Mouse (Mus musculus): Measurements from ENCODE around the gene Tcirg1. TPM values are rescaled to one million over a fixed set of nuclear protein-coding genes. Genes with fewer than 3 reads are reported as not detected.

Tcirg1 gene
- total RNA-seq, 1 experiment from 2014 or later: 110 TPM

DNA sequence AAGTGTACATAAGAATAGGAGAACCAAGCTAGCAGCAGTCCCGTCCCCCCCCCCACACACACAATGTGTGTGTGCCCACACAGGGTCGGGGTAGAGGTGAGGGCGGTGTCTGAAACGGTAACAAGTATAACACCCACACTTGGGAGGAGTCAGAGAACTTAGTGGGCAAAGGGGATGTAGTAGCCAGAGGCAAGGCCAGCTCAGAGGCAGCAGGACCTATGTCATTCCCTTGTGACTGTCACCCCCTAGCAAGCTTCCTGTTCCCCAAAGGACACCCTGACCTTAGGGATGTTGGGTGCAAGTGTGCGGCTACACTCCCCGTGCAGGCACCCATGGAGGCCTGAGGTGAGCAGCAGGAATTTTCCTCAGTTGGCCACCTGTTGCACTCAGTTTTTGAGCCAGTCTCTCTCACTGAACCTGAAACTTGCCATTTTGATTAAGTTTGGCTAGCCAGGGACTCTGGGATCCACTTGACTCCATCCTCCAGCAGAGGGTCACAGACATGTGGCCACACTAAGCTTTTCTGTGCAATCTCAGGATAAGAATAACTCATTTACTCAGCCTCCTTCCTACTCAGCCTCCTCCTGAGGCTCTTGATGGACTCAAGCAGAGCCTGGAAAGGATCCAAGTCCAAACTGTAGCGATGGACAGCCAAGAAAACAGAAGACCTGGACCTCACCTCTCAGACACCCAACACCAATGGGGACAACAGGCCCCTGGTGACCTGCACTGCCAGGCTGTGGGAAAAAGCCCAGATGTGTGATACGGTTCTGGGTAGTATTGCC is 1.1 kb upstream of the Tcirg1 start:
- no peak for ATAC-seq (replicated peaks in 1 of 2; ENCODE audit: insufficient read depth in 1 of 2, low FRiP score in 2 of 2, low TSS enrichment in 1 of 2, low read depth in 1 of 2, poor library complexity in 2 of 2, severe bottlenecking in 2 of 2)

DNA sequence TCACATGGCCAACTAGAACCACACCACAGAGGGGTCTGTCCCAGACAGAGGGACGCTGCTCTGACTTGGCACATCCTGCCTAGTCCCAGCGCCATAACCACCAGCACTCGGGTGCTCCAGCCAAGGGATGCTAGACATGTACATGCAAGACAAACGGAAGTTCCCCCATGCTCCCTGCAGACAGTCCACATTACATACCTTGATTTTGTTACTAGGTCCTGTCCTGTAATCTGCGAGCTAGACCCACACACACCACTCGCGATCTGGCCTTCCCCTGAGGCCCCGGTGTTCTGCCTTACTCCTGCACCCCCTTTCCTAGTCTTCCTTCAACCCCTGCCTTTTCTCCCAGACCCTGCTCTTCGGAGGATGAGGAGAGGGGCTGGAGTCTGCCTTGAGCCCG is 607 bp downstream of the Tcirg1 start:
- ATAC-seq (replicated peaks in 1 of 2; ENCODE audit: insufficient read depth in 1 of 2, low FRiP score in 2 of 2, low TSS enrichment in 1 of 2, low read depth in 1 of 2, poor library complexity in 2 of 2, severe bottlenecking in 2 of 2): no peak

DNA sequence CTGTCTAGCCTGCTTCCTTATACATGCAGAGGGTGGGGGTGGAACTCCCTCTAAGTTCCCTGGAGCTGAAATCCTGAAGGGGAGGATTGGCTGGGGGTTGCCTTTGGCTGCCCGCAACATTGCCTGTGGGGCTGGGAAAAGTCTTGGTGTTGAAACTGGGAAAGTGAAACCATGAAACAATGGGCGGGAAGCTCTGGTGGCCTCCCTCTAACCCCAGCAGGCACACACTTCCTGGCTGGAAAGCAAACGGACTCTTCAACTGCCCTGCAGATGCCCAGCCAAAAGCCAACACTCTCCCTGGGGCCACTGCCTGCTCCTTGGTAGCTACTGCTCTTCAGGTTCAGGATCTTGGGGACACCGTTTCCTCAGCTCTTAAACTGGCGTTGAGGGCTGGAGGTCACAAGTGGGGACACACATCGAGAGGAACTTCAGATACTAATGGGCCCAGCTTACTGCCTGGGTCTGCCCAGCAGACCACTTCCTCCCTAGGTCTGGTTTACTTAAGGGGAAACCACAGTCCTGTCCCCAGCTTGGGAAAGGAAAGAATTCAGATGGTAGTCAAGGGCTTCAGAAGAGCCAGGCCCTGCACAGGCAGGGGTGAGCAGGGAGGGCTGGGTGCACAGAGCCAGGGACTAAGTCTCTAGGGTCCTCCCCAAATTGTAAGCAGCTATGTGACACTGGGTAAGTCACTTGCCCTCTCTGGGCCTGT is 1.5 kb downstream of the Tcirg1 start:
- peak; percentile 30 to 61 for ATAC-seq (replicated peaks in 1 of 2; ENCODE audit: insufficient read depth in 1 of 2, low FRiP score in 2 of 2, low TSS enrichment in 1 of 2, low read depth in 1 of 2, poor library complexity in 2 of 2, severe bottlenecking in 2 of 2)

DNA sequence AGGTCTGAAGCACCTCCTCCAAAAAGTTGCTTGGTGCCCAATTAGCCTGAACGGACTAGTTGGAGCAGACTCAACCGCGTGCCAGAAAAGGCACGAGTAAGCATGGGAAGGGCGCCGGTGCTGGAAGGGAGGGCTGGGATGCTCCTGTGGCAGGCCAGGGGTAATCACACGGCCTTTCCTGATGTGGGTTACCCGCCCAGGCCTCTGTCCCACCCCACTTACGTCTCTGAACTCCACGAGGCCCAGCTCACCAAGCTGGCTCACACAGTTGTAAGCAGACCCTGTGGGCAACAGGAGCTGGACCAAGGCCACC is 2.6 kb downstream of the Tcirg1 start:
- ATAC-seq (replicated peaks in 1 of 2; ENCODE audit: insufficient read depth in 1 of 2, low FRiP score in 2 of 2, low TSS enrichment in 1 of 2, low read depth in 1 of 2, poor library complexity in 2 of 2, severe bottlenecking in 2 of 2): no peak

DNA sequence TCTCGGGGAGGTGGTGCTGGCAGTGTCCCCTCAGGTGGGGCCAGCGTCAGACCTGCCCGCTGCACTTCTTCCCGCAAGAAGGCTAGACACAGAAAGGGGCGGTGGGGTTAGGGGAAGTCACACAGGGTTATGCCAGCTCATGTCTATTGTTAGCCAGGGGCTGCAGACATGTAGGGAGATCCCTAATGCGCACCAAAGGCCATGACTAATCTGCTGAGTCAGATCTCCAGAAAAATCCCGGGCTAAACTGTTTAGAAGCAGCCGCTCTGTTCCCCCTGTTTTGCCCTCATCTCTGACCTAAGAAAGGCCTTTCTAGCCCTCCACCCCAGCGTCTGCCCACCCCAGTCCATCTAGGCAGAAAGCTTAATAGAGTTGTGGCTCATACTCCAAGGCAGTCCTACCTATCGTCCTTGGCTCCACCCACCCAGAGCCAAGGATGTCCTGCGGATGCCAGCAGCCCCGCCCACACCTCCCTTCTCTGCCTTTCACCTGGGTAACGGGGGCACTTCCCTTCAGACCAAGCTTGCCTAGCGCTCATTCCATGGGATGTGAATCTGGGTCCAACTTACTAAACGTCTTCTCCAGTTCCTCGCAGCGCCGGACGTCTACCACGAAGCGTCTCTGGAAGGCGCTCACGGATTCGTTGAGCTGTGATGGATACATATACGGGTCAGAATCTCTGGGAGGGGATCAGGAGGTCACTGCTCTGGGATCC is 3.1 kb downstream of the Tcirg1 start:
- ATAC-seq (replicated peaks in 1 of 2; ENCODE audit: insufficient read depth in 1 of 2, low FRiP score in 2 of 2, low TSS enrichment in 1 of 2, low read depth in 1 of 2, poor library complexity in 2 of 2, severe bottlenecking in 2 of 2): no peak

DNA sequence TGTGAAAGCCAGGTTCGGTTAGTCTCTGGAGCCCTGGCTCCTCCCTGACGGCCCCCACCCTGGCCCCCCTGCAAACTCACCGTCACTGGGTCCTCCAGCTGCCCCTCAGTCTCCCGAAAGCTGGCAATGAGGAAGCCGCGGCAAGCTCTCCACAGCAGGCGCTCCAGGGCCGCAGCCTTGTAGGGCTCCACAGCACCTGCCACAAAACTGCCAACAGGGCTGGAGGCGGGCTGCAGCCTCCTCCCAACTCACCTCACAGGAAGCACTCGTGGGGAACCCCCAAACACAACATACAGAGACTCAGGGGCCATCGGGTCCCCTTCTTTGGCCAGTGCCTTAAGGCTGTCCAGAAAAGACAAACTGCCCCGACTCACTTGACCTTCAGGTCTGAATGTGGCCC is 4.0 kb downstream of the Tcirg1 start:
- ATAC-seq (replicated peaks in 1 of 2; ENCODE audit: insufficient read depth in 1 of 2, low FRiP score in 2 of 2, low TSS enrichment in 1 of 2, low read depth in 1 of 2, poor library complexity in 2 of 2, severe bottlenecking in 2 of 2): no peak

DNA sequence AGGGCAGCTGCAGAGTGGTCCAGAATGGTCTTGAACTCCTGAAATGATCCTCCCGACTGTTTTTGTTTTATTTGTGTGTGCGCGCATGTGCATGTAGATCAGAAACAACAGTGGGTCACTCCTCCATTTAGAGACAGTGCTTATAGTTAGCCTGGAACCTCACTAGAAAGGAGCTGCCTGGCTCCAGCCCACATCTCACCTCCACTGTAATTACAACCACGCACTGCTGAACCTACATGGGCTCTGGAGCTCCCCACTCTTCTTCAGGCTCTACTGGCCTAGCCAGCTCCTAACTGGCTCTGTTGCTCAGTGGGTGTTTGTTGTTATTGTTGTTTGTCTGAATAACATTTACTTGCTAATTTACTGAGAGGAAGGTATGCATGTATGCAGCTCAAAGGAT is 7.3 kb downstream of the Tcirg1 start:
- ATAC-seq (replicated peaks in 1 of 2; ENCODE audit: insufficient read depth in 1 of 2, low FRiP score in 2 of 2, low TSS enrichment in 1 of 2, low read depth in 1 of 2, poor library complexity in 2 of 2, severe bottlenecking in 2 of 2): no peak

DNA sequence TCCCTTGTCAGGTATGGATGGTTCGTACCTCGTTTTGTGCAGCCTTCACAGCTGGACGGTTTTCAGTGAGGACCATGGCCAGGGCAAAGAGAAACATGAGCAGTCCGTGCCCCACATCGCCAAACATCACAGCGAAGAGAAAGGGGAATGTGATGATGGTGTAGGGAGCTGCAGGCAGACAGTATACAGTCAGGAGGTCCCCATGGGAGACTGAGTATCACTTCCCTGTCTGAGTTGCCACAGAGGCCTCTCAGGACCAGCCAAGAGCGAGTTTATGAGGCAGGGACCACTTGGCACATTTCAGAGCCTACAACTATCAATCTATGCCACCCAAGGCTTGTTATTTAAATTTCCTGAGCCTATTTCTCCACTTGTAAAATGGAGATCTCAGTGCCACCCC is 8.0 kb downstream of the Tcirg1 start:
- no peak for ATAC-seq (replicated peaks in 1 of 2; ENCODE audit: insufficient read depth in 1 of 2, low FRiP score in 2 of 2, low TSS enrichment in 1 of 2, low read depth in 1 of 2, poor library complexity in 2 of 2, severe bottlenecking in 2 of 2)

DNA sequence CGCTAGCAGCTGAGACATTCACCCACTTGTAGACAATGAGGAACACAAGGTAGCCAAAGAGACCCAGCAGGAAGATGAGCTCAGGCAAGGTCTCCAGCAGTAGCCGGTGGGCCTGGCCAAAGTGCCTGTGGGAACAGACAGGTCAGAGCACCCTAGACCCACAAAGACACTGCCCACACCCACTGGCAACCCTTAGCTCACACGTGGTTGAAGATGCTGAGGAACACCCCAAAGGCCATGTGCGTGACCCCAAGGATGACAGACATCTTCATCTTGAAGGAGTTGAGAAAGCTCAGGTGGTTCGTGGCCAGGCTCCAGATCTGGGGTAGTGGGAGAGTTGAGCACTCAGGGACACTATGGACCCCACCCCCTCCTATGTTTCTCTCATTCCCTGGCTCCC is 9.4 kb downstream of the Tcirg1 start:
- ATAC-seq (replicated peaks in 1 of 2; ENCODE audit: insufficient read depth in 1 of 2, low FRiP score in 2 of 2, low TSS enrichment in 1 of 2, low read depth in 1 of 2, poor library complexity in 2 of 2, severe bottlenecking in 2 of 2): no peak

DNA sequence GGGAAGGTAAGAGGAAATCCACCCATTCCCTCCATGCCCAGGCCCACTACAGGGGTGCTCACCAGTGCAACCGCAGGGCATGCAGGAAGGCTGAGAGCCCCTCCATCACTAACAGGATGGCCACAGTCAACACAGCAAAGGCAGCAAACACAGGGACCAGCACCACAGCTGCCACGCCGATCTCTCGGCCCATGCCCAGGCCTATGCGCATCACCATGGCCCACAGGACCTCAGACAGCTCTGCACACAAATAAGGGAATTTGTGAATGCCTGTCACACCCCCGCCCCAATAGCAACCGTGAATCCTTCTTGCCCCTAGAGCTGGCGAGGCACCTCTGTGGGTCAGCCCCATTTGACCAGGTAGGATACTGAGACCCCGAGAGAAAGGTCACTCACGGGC is 10.7 kb downstream of the Tcirg1 start:
- ATAC-seq (replicated peaks in 1 of 2; ENCODE audit: insufficient read depth in 1 of 2, low FRiP score in 2 of 2, low TSS enrichment in 1 of 2, low read depth in 1 of 2, poor library complexity in 2 of 2, severe bottlenecking in 2 of 2): no peak

DNA sequence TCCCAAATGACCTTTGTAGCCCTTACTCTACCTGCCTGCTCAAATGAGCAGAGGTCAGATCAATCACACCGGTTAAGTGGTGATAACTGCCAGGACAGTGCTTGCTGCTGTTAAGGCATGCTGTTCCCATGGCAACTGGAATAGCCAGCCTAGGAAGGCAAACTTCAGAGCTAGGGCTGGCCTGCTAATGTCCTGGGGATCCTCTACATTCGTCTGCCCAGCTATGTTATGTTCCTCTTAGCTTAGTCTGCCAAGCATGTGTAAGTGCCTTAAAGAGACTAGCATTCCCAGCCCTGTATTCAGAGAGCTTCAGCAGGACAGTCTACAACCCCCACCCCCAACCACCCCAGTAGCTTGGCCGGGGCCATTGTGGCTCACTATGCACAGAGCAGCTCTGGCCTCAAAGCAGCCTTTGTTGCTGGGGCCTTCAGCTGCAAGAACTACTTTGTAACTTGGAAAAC is 11.7 kb downstream of the Tcirg1 start:
- ATAC-seq (replicated peaks in 1 of 2; ENCODE audit: insufficient read depth in 1 of 2, low FRiP score in 2 of 2, low TSS enrichment in 1 of 2, low read depth in 1 of 2, poor library complexity in 2 of 2, severe bottlenecking in 2 of 2): no peak

DNA sequence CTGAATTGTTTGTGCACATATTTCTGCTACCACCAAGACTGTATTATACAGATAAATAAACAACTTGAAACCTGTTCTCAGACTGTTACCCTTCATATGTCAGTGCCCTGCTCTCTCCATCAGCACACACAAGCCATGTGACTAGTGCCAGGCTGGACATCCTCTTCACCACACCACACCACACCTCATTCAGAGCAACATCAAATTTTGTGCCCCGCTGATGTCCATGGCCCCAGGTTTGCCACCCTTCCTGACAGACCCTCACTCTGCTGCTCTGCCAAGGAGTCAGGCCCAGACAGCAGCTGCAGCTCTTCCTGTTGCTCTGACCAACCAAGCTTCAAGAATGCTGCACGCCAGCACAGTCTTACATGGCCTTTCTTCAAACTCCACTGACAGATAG is 12.6 kb downstream of the Tcirg1 start:
- ATAC-seq (replicated peaks in 1 of 2; ENCODE audit: insufficient read depth in 1 of 2, low FRiP score in 2 of 2, low TSS enrichment in 1 of 2, low read depth in 1 of 2, poor library complexity in 2 of 2, severe bottlenecking in 2 of 2): no peak

DNA sequence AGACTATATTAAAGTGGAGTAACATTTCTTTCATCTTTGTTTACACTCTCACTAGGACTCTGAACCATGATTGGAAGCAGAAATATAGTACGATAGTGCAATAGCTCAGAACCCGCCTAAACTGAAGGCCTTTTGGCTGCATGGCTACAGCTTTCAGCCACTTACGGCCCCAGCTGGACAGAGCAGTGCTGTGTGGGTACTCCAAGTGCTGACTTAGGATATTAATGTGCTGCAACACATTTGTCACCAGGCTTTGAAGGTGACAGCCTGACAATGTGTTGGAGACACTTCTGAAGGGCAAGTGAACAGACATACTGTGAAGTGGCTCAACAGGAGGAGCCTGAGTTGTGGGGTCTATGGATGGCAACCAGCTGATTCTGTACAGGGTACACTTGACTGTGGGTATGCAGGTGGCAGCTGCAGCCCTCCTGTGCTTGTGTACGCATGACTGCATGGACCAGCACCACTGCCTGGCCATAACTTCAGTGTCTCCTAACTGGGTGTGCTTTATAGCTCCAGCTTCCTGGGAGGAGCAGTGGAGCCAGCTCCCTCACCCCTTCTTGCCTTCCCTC is 13.3 kb downstream of the Tcirg1 start:
- no peak for ATAC-seq (replicated peaks in 1 of 2; ENCODE audit: insufficient read depth in 1 of 2, low FRiP score in 2 of 2, low TSS enrichment in 1 of 2, low read depth in 1 of 2, poor library complexity in 2 of 2, severe bottlenecking in 2 of 2)

DNA sequence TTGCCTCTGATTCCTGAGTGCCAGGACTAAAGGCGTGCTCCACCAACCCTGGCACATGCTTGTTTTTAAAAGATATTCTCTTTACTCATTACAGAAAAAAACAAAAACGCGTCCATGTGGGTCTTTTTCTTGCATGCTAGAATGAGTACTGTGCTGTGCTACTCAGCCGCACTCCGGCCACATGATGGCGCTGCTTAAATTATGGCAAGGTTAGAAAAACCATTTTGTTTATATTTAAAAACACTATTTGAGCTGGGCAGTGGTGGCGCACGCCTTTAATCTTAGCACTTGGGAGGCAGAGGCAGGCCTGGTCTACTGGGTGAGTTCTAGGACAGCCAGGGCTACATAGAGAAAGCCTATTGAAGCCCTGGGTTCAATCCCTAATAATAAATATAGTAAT is 16.8 kb downstream of the Tcirg1 start:
- 0 out of 4 replicates have a peak, but pooled peaks of 1 of the 2 experiments have one; percentile 43 for ATAC-seq (replicated peaks in 1 of 2; ENCODE audit: insufficient read depth in 1 of 2, low FRiP score in 2 of 2, low TSS enrichment in 1 of 2, low read depth in 1 of 2, poor library complexity in 2 of 2, severe bottlenecking in 2 of 2)

DNA sequence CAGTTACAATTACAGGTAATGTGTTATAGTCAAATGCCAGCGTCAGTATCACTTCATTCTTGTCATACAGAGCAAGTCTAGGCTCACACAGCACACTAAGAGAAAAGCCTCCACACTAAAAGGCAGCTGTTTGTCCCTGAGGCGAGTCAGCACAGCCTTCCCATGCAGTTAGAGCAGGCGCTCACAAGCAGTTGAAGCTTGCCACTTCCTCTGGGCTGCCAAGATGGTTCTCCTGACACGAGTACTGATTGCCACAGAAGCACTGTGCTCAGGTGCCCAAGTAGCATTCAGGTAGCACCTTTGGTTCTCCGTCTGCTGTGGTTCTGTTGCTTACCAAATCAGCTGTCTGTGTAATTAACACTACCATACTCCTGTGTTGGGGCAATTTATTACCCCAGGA is 17.8 kb downstream of the Tcirg1 start:
- ATAC-seq (replicated peaks in 1 of 2; ENCODE audit: insufficient read depth in 1 of 2, low FRiP score in 2 of 2, low TSS enrichment in 1 of 2, low read depth in 1 of 2, poor library complexity in 2 of 2, severe bottlenecking in 2 of 2): no peak

DNA sequence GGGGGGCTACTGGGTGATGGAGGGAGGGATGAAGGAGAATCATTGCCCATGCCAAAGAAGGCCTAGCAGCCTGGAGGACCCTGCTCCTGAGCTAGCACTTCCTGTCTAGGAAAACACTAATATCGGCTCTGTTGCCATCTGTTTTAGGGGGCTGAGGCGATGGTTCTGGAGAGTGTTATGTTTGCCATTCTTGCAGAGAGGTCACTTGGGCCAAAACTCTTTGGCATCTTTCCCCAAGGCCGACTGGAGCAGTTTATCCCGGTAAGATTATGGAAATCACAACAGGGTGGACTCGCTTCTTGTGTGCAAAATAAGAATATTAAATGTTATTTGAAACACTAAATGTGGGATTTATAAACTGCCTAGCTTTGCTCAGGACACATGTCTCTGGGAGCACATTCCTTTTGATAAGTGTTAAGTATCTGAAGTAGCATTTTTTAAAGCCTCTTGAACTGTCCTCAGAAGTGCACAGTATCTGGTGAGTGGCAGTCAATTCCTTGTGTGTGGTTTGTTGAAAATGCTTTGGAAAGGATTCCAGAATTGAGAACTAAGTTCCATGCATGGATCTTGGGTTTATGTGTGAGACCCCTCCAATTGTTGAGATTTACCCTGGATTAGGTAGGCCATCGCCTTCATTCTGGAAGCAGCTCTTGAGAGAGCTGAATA is 22.5 kb downstream of the Tcirg1 start:
- ATAC-seq (replicated peaks in 1 of 2; ENCODE audit: insufficient read depth in 1 of 2, low FRiP score in 2 of 2, low TSS enrichment in 1 of 2, low read depth in 1 of 2, poor library complexity in 2 of 2, severe bottlenecking in 2 of 2): no peak

DNA sequence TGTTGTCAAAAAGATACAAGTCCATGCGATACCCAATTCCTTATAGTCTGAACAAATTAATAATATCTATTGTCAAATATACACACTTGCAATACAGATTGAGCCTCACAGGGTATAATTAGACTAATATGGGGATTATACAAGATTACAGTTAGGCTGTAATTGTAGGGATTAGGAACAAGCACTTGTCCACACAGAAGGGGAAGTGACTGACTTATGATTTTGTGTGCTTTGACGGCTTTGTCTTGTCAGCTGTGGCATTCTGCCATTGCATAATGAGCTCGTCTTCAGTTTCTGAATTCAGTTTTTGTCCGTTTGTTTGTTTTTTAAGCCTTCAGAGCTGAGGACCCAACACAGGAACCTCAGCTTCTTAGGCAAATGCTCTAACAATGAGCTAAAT is 24.7 kb downstream of the Tcirg1 start:
- peak in 1 of 2 experiments; percentile 16; a peak in 1 of 4 replicates for ATAC-seq (replicated peaks in 1 of 2; ENCODE audit: insufficient read depth in 1 of 2, low FRiP score in 2 of 2, low TSS enrichment in 1 of 2, low read depth in 1 of 2, poor library complexity in 2 of 2, severe bottlenecking in 2 of 2)
